Mouse (Mus musculus): Measurements from ENCODE around the gene Rplp2. TPM values are rescaled to one million over a fixed set of nuclear protein-coding genes. Genes with fewer than 3 reads are reported as not detected.

Gene Rplp2
- polyA plus RNA-seq, 1 experiment from 2014 or later: 684 TPM

GRCm38 (mm10) chr7:141484186-141485120 is 37.3 kb downstream of the Rplp2 start:
- H3K27ac ChIP-seq (ENCODE audit: low read length): no peak overlapping the region
- no peak overlapping the region for H3K4me2 ChIP-seq (ENCODE audit: low read length)
- no peak for ATAC-seq
- peaks cover 25% of the 10 kb centered on the region for H3K4me1 ChIP-seq (replicated peaks; ENCODE audit: control insufficient read depth, insufficient read depth, low read length)
- H3K4me3 ChIP-seq (replicated peaks; ENCODE audit: low read length): no peak overlapping the region
- H3K36me3 ChIP-seq (ENCODE audit: control insufficient read depth, insufficient read depth): no peaks in the 10 kb centered on the region
- 76% methylated on average over 5 of the region's 5 CpGs for whole genome bisulfite sequencing
- H3K27me3 ChIP-seq (replicated peaks; ENCODE audit: control insufficient read depth, insufficient read depth, low read length): peaks cover 3% of the 10 kb centered on the region; the same call in 1 of the 2 replicates
- no peak overlapping the region for H3K9ac ChIP-seq (replicated peaks; ENCODE audit: low read depth, low read length)
- no peaks in the 10 kb centered on the region for H3K9me3 ChIP-seq (ENCODE audit: control insufficient read depth, low read length)

- Histone ChIP-seq H3K36me3 (ENCODE audit: control insufficient read depth, insufficient read depth) (no peaks in the 10 kb centered on the region), H3K9ac (replicated peaks; ENCODE audit: low read depth, low read length) (no peak overlapping the region), H3K4me3 (replicated peaks; ENCODE audit: low read length) (no peak overlapping the region), H3K27me3 (replicated peaks; ENCODE audit: control insufficient read depth, insufficient read depth, low read length) (peaks cover 3% of the 10 kb centered on the region; the same call in 1 of the 2 replicates), H3K27ac (ENCODE audit: low read length) (no peak overlapping the region), H3K4me1 (replicated peaks; ENCODE audit: control insufficient read depth, insufficient read depth, low read length) (peaks cover 25% of the 10 kb centered on the region), H3K9me3 (ENCODE audit: control insufficient read depth, low read length) (no peaks in the 10 kb centered on the region), H3K4me2 (ENCODE audit: low read length) (no peak overlapping the region)
- ATAC-seq: no peak
- WGBS: 70% methylated on average over 2 of the region's 2 CpGs
Measured at GRCm38 (mm10) chr7:141485186-141485585, 38.0 kb downstream of the Rplp2 start.

- Histone ChIP-seq H3K9ac (replicated peaks; ENCODE audit: low read depth, low read length) (no peak overlapping the region), H3K4me3 (replicated peaks; ENCODE audit: low read length) (no peak overlapping the region), H3K4me2 (ENCODE audit: low read length) (no peak overlapping the region), H3K9me3 (ENCODE audit: control insufficient read depth, low read length) (no peaks in the 10 kb centered on the region), H3K36me3 (ENCODE audit: control insufficient read depth, insufficient read depth) (no peaks in the 10 kb centered on the region), H3K4me1 (replicated peaks; ENCODE audit: control insufficient read depth, insufficient read depth, low read length) (peaks cover 25% of the 10 kb centered on the region), H3K27me3 (replicated peaks; ENCODE audit: control insufficient read depth, insufficient read depth, low read length) (peaks cover 3% of the 10 kb centered on the region; the same call in 1 of the 2 replicates), H3K27ac (ENCODE audit: low read length) (no peak overlapping the region)
- no peak for ATAC-seq
- WGBS: 59% methylated on average over 2 of the region's 2 CpGs
Measured at GRCm38 (mm10) chr7:141485606-141486005, 38.4 kb downstream of the Rplp2 start.

- Histone ChIP-seq H3K4me3 (replicated peaks; ENCODE audit: low read length) (no peak overlapping the region), H3K4me1 (replicated peaks; ENCODE audit: control insufficient read depth, insufficient read depth, low read length) (peaks cover 20% of the 10 kb centered on the region), H3K4me2 (ENCODE audit: low read length) (no peak overlapping the region), H3K36me3 (ENCODE audit: control insufficient read depth, insufficient read depth) (no peaks in the 10 kb centered on the region), H3K9me3 (ENCODE audit: control insufficient read depth, low read length) (no peaks in the 10 kb centered on the region), H3K9ac (replicated peaks; ENCODE audit: low read depth, low read length) (no peak overlapping the region), H3K27ac (ENCODE audit: low read length) (no peak overlapping the region), H3K27me3 (replicated peaks; ENCODE audit: control insufficient read depth, insufficient read depth, low read length) (peaks cover 3% of the 10 kb centered on the region; the same call in 1 of the 2 replicates)
- WGBS: 92% methylated on average over 1 of the region's 1 CpGs
- ATAC-seq: no peak
Measured at GRCm38 (mm10) chr7:141486239-141486638, 39.1 kb downstream of the Rplp2 start.

- no peaks in the 10 kb centered on the region for H3K36me3 ChIP-seq (ENCODE audit: control insufficient read depth, insufficient read depth)
- H3K4me1 ChIP-seq (replicated peaks; ENCODE audit: control insufficient read depth, insufficient read depth, low read length): peaks cover 14% of the 10 kb centered on the region
- H3K27me3 ChIP-seq (replicated peaks; ENCODE audit: control insufficient read depth, insufficient read depth, low read length): peaks cover 3% of the 10 kb centered on the region; the same call in 1 of the 2 replicates
- ATAC-seq: no peak
- H3K4me3 ChIP-seq (replicated peaks; ENCODE audit: low read length): no peak overlapping the region
- no peak overlapping the region for H3K4me2 ChIP-seq (ENCODE audit: low read length)
- 92% methylated on average over 7 of the region's 7 CpGs for WGBS
- H3K9me3 ChIP-seq (ENCODE audit: control insufficient read depth, low read length): no peaks in the 10 kb centered on the region
- H3K27ac ChIP-seq (ENCODE audit: low read length): no peak overlapping the region
- no peak overlapping the region for H3K9ac ChIP-seq (replicated peaks; ENCODE audit: low read depth, low read length)
Measured at GRCm38 (mm10) chr7:141487141-141487540, 40.0 kb downstream of the Rplp2 start.

- no peaks in the 10 kb centered on the region for H3K36me3 ChIP-seq (ENCODE audit: control insufficient read depth, insufficient read depth)
- H3K27ac ChIP-seq (ENCODE audit: low read length): no peak overlapping the region
- H3K4me2 ChIP-seq (ENCODE audit: low read length): no peak overlapping the region
- no peaks in the 10 kb centered on the region for H3K27me3 ChIP-seq (replicated peaks; ENCODE audit: control insufficient read depth, insufficient read depth, low read length)
- WGBS: 82% methylated on average over 2 of the region's 2 CpGs
- no peaks in the 10 kb centered on the region for H3K4me1 ChIP-seq (replicated peaks; ENCODE audit: control insufficient read depth, insufficient read depth, low read length)
- no peak overlapping the region for H3K4me3 ChIP-seq (replicated peaks; ENCODE audit: low read length)
- no peak overlapping the region for H3K9ac ChIP-seq (replicated peaks; ENCODE audit: low read depth, low read length)
- no peak for ATAC-seq
- no peaks in the 10 kb centered on the region for H3K9me3 ChIP-seq (ENCODE audit: control insufficient read depth, low read length)
Measured at GRCm38 (mm10) chr7:141491151-141491550, 44.0 kb downstream of the Rplp2 start.

GRCm38 (mm10) chr7:141492738-141493137 is 45.6 kb downstream of the Rplp2 start:
- no peak overlapping the region for H3K27ac ChIP-seq (ENCODE audit: low read length)
- ATAC-seq: no peak
- H3K9ac ChIP-seq (replicated peaks; ENCODE audit: low read depth, low read length): no peak overlapping the region
- WGBS: 92% methylated on average over 5 of the region's 5 CpGs
- no peaks in the 10 kb centered on the region for H3K27me3 ChIP-seq (replicated peaks; ENCODE audit: control insufficient read depth, insufficient read depth, low read length)
- H3K36me3 ChIP-seq (ENCODE audit: control insufficient read depth, insufficient read depth): no peaks in the 10 kb centered on the region
- H3K4me2 ChIP-seq (ENCODE audit: low read length): no peak overlapping the region
- H3K4me1 ChIP-seq (replicated peaks; ENCODE audit: control insufficient read depth, insufficient read depth, low read length): no peaks in the 10 kb centered on the region
- no peaks in the 10 kb centered on the region for H3K9me3 ChIP-seq (ENCODE audit: control insufficient read depth, low read length)
- no peak overlapping the region for H3K4me3 ChIP-seq (replicated peaks; ENCODE audit: low read length)

- 92% methylated on average over 1 of the region's 1 CpGs for WGBS
- no peak for ATAC-seq
- H3K27ac ChIP-seq (ENCODE audit: low read length): no peak overlapping the region
- no peak overlapping the region for H3K4me2 ChIP-seq (ENCODE audit: low read length)
- no peaks in the 10 kb centered on the region for H3K27me3 ChIP-seq (replicated peaks; ENCODE audit: control insufficient read depth, insufficient read depth, low read length)
- no peaks in the 10 kb centered on the region for H3K36me3 ChIP-seq (ENCODE audit: control insufficient read depth, insufficient read depth)
- H3K4me3 ChIP-seq (replicated peaks; ENCODE audit: low read length): no peak overlapping the region
- no peaks in the 10 kb centered on the region for H3K4me1 ChIP-seq (replicated peaks; ENCODE audit: control insufficient read depth, insufficient read depth, low read length)
- H3K9ac ChIP-seq (replicated peaks; ENCODE audit: low read depth, low read length): no peak overlapping the region
- no peaks in the 10 kb centered on the region for H3K9me3 ChIP-seq (ENCODE audit: control insufficient read depth, low read length)
Measured at GRCm38 (mm10) chr7:141493729-141494128, 46.6 kb downstream of the Rplp2 start.

- Histone ChIP-seq H3K36me3 (ENCODE audit: control insufficient read depth, insufficient read depth) (peaks cover 2% of the 10 kb centered on the region; the same call in 1 of the 2 replicates), H3K4me2 (ENCODE audit: low read length) (no peak overlapping the region), H3K9me3 (ENCODE audit: control insufficient read depth, low read length) (no peaks in the 10 kb centered on the region), H3K27me3 (replicated peaks; ENCODE audit: control insufficient read depth, insufficient read depth, low read length) (no peaks in the 10 kb centered on the region), H3K4me3 (replicated peaks; ENCODE audit: low read length) (no peak overlapping the region), H3K4me1 (replicated peaks; ENCODE audit: control insufficient read depth, insufficient read depth, low read length) (no peaks in the 10 kb centered on the region), H3K27ac (ENCODE audit: low read length) (no peak overlapping the region), H3K9ac (replicated peaks; ENCODE audit: low read depth, low read length) (no peak overlapping the region)
- WGBS: 94% methylated on average over 2 of the region's 2 CpGs
- no peak for ATAC-seq
Measured at GRCm38 (mm10) chr7:141495379-141495778, 48.2 kb downstream of the Rplp2 start.
